Mouse (Mus musculus) forebrain, embryonic 16.5 days (tissue): ENCODE measurements around the gene Acad12. TPM values are rescaled to one million over a fixed set of nuclear protein-coding genes. Genes with fewer than 3 reads are reported as not detected.
"Not testable (repeated sequence)": the region's sequence is repeated elsewhere in the genome, so short reads cannot be mapped to it uniquely, and the experiment has no call there.

Experiments used
- ATAC-seq: fragments of 200-750 bp; cut with Nextera tagmentation; 2 replicates; pipeline ENCODE4 v1.8.0; 2017; ENCODE audit warnings: mild to moderate bottlenecking, moderate library complexity
- H3K27ac ChIP-seq: fragments of 300-500 bp; sonication (generic); 2 replicates; pipeline ENCODE4 v1.5.1; 2014; ENCODE audit warnings: low read length, control low read depth
- H3K27me3 ChIP-seq: fragments of 300-500 bp; sonication (generic); replicated peaks from 2 replicates; pipeline ENCODE4 v1.6.1; 2014; ENCODE audit warnings: low read length; ENCODE audit not compliant: control insufficient read depth, insufficient read depth
- H3K36me3 ChIP-seq: fragments of 300-500 bp; sonication (generic); 2 replicates; pipeline ENCODE4 v1.6.1; 2014; ENCODE audit not compliant: control insufficient read depth, insufficient read depth
- H3K4me1 ChIP-seq: fragments of 300-500 bp; sonication (generic); replicated peaks from 2 replicates; pipeline ENCODE4 v1.6.1; 2014; ENCODE audit warnings: low read length; ENCODE audit not compliant: control insufficient read depth, insufficient read depth
- H3K4me2 ChIP-seq: fragments of 300-500 bp; sonication (generic); 2 replicates; pipeline ENCODE4 v1.6.1; 2014; ENCODE audit warnings: mild to moderate bottlenecking, low read length, control low read depth
- H3K4me3 ChIP-seq: fragments of 300-500 bp; sonication (generic); replicated peaks from 2 replicates; pipeline ENCODE4 v1.5.1; 2014; ENCODE audit warnings: mild to moderate bottlenecking, low read length, control low read depth
- H3K9ac ChIP-seq: fragments of 300-500 bp; sonication (generic); replicated peaks from 2 replicates; pipeline ENCODE4 v1.6.1; 2014; ENCODE audit warnings: low read depth, low read length, control low read depth
- H3K9me3 ChIP-seq: fragments of 300-500 bp; sonication (generic); 2 replicates; pipeline ENCODE4 v1.6.1; 2016; ENCODE audit warnings: low read length; ENCODE audit not compliant: control insufficient read depth
- WGBS: fragments of 180-500 bp; shearing (Covaris S2); extraction: QIAGEN DNeasy Blood & Tissue Kit; methylation state at CpG from one replicate; pipeline ENCODE4 v1.1.7; 2014; 5-methylcytosine and 5-hydroxymethylcytosine counted together
- polyA plus RNA-seq: library from polyadenylated mRNA; unstranded; fragments of >200 nt; fragmentation: Nextera tagmentation; extraction: Ambion mirVana; gene quantifications from 2 replicates; pipeline ENCODE4 v1.2.1, GENCODE M21; 2015

The Acad12 gene
- polyA plus RNA-seq, 1 experiment from 2014 or later = 1.2 TPM

DNA sequence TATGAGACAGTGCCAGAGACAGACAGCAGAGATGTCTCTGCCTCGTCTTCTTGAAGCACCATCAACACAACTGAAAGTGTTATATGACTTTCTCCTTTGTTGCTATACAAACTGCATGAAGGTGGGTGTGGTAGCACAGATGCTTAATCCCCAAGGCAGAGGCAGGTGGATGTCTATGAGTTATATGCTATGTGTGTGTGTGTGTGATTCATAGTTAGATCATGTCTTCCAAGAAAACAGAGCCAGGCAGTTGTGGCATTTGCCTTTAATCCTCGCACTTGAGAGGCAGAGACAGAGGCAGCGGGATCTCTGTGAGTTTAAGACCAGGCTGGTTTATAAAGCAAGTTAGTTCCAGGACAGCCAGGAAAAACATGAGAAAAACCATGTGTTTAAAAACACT, 4.5 kb upstream of the Acad12 start:
- Histone ChIP-seq H3K27ac (no peak overlapping the region), H3K4me2 (no peak overlapping the region), H3K9ac (no peak overlapping the region), H3K27me3 (no peaks in the 10 kb centered on the region), H3K4me3 (no peak overlapping the region), H3K4me1 (peaks cover 10% of the 10 kb centered on the region), H3K36me3 (no peaks in the 10 kb centered on the region), H3K9me3 (no peaks in the 10 kb centered on the region)
- no peak for ATAC-seq
- WGBS = 89% methylated on average over 3 of the region's 3 CpGs

DNA sequence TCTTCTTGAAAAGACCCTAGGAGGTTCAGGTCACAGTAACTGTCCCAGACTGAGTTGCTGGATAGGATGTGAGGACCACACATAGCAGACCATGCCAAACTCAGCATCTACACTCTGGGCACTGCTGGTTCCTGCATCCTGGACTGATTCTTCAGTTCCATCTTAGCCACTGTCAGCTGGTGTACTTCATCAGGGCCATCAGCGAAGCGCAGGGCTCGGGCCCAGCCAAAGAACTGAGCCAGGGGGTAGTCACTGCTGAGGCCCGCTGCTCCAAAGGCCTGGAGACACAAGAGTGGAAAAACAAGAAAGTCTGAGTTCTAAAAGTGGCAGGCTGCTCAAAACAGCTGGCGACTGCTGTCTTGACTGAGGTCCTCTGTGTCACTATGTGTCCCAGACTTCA, 2.4 kb upstream of the Acad12 start:
- Histone ChIP-seq H3K9ac (no peak overlapping the region), H3K9me3 (no peaks in the 10 kb centered on the region), H3K4me1 (peaks cover 10% of the 10 kb centered on the region), H3K27ac (no peak overlapping the region), H3K4me2 (no peak overlapping the region), H3K36me3 (no peaks in the 10 kb centered on the region), H3K27me3 (no peaks in the 10 kb centered on the region), H3K4me3 (no peak overlapping the region)
- no peak for ATAC-seq
- 90% methylated on average over 5 of the region's 5 CpGs for WGBS

DNA sequence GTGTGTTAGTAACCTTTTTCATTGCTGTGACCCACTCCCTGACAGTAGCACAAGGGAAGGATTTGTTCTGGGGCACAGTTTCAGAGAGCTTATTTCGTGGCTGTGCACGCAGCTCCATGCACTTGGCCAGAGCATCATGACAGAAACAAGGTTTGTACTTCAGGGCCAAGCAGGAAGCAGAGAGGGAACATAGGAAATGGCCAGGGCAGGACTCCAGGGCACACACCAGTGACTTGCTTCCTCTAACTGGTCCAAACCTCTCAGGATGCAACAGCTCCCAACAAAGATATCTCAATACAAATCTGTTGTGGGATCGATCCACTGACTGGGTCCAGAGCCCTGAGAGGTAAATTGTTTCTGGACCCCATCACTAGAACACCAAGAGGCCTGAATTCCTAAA, 3.8 kb downstream of the Acad12 start:
- 79% methylated on average over 3 of the region's 3 CpGs for WGBS
- not testable (repeated sequence) for H3K4me2 ChIP-seq, H3K27ac ChIP-seq

DNA sequence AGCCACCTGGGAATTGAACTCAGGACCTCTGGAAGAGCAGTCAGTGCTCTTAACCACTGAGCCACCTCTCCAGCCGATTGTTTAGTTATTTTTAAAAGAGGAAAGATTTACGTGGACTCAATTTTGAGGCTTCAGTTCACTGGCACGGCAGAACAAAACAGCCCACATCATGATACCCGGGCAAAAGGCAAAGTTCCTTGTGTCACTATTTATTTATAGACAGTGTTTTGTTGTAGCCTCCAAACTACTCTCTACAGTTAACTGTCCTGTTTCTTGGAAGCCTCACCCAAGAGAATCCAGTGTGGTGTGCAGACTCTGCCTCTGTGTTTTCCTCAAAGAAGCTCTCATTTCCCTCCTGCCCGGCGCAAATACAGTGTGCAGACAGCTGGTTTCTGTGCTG, 6.7 kb downstream of the Acad12 start:
- no peak for ATAC-seq
- Histone ChIP-seq H3K4me3 (no peak overlapping the region), H3K27ac (no peak overlapping the region), H3K9me3 (no peaks in the 10 kb centered on the region), H3K4me1 (no peaks in the 10 kb centered on the region), H3K36me3 (no peaks in the 10 kb centered on the region), H3K27me3 (no peaks in the 10 kb centered on the region), H3K9ac (no peak overlapping the region), H3K4me2 (no peak overlapping the region)
- 77% methylated on average over 6 of the region's 6 CpGs for WGBS

More for the DNA sequence above, 3.8 kb downstream of the Acad12 start:
- ATAC-seq, H3K36me3 ChIP-seq, H3K4me1 ChIP-seq, H3K27me3 ChIP-seq, H3K9me3 ChIP-seq, H3K4me3 ChIP-seq, H3K9ac ChIP-seq: not testable (repeated sequence)

DNA sequence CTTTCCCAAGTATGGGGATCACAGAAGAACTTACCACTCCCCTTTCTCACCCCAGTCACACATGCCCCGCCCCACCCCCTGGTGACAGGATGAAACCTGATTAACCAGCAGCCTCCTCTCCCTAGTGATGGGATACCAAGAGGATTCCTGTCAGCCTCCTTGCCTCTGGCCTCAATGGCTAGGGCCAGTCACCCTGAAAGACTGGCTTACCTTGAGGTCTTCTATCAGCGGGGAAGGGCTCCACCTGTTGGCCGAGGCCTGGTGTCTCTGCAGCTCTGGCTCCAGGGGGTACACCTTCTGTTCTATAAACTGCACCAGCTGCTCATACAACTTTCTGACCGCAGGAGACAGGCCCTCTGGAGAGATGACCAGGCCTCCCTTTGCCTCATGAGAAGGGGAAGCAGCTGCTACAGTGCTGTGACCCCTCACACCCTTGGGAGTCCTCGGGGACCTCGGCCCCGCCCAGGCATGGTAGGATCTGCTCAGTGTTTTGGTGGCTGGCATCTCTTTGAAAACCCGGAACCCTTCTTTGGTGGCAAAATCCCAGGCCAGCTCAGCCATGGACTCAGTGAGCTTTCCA, 9.1 kb downstream of the Acad12 start:
- not testable (repeated sequence) for ATAC-seq, H3K36me3 ChIP-seq, H3K27ac ChIP-seq, H3K4me2 ChIP-seq, H3K9me3 ChIP-seq, H3K9ac ChIP-seq, H3K27me3 ChIP-seq, H3K4me1 ChIP-seq, H3K4me3 ChIP-seq
- 50% methylated on average over 7 of the region's 8 CpGs for WGBS

DNA sequence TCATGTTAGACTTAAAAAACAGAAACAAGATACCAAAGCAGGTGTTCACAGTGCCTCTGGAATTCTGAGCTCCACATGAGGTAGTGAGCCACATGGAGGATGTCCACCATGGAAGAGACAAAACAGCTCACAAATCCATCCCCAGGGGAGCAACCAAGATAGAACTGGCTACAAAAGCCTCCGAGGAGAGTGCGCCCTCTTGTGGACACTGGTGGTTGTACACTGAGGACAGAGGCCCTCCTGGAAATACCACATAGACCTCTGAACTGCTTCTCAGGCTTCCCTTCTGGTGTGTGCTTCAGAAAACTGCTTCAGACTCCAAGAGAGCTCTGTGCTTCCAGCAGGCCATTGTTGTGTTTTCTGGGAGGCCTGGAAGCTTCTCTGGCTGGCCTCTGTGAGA, 12.6 kb downstream of the Acad12 start:
- no peak overlapping the region for H3K4me3 ChIP-seq
- H3K27me3 ChIP-seq = no peaks in the 10 kb centered on the region
- H3K27ac ChIP-seq = no peak overlapping the region
- H3K4me2 ChIP-seq = no peak overlapping the region
- H3K9ac ChIP-seq = no peak overlapping the region
- no peaks in the 10 kb centered on the region for H3K36me3 ChIP-seq
- WGBS = 2% methylated on average over 2 of the region's 2 CpGs
- no peaks in the 10 kb centered on the region for H3K4me1 ChIP-seq
- no peak for ATAC-seq
- no peaks in the 10 kb centered on the region for H3K9me3 ChIP-seq

DNA sequence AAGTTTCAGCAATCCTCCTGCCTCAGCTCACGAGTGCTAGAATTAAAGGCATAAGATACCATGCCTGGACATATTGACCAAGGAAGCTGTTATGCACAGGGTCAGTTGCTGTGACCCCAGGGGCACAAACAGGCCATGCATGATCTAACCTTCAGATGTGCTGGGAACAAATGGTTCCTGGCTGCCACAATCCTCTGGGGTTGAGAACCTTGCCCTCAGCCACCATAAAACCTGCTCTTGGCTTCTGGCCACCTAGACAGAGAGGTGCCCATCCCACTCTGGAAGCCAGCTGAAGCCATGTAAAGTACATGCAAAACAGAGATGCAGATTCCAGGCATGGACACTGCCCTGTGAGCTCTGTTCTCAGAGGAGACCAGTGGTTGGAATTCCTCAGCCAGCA, 14.9 kb downstream of the Acad12 start:
- not testable (repeated sequence) for H3K4me1 ChIP-seq, ATAC-seq, H3K9me3 ChIP-seq, H3K4me3 ChIP-seq, H3K27ac ChIP-seq, H3K27me3 ChIP-seq, H3K36me3 ChIP-seq, H3K9ac ChIP-seq, H3K4me2 ChIP-seq
- WGBS = 86% methylated on average over 1 of the region's 1 CpGs

DNA sequence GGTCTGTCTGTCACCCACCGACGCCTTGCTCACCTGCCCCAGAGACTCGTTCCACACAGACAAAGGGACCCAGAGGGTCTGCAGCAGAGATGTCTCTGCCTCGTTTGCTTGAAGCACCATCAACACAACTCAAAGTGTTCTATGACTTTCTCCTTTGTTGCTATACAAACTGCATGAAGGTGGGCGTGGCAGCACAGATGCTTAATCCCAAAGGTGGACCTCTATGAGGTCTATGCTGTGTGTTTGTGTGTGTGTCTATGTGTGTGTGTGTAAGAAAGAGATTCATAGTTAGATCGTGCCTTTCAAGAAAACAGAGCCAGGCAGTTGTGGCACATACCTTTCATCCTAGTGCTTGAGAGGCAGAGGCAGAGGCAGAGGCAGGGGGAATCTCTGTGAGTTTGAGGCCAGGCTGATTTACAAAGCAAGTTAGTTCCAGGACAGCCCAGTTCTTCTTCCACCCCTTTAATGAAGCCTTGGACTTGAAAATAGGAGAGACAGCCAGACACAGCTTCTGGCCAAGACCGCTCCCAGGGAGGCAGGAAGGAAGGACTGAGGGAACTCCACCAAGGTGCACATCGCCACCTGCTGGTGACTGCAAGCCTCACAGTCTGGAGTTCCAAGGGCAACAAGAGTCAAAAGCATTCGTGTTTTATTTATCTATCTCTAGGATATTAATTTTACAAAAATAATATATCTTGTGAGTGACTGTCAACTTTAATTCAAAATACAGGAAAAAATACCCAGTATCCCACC, 17.0 kb downstream of the Acad12 start:
- Histone ChIP-seq H3K9ac (no peak overlapping the region), H3K4me1 (no peaks in the 10 kb centered on the region), H3K27ac (no peak overlapping the region), H3K27me3 (no peaks in the 10 kb centered on the region), H3K4me2 (no peak overlapping the region), H3K9me3 (no peaks in the 10 kb centered on the region), H3K4me3 (no peak overlapping the region), H3K36me3 (no peaks in the 10 kb centered on the region)
- WGBS = 32% methylated on average over 9 of the region's 9 CpGs
- ATAC-seq = peak; percentile 66; the same call in 1 of the 2 replicates

DNA sequence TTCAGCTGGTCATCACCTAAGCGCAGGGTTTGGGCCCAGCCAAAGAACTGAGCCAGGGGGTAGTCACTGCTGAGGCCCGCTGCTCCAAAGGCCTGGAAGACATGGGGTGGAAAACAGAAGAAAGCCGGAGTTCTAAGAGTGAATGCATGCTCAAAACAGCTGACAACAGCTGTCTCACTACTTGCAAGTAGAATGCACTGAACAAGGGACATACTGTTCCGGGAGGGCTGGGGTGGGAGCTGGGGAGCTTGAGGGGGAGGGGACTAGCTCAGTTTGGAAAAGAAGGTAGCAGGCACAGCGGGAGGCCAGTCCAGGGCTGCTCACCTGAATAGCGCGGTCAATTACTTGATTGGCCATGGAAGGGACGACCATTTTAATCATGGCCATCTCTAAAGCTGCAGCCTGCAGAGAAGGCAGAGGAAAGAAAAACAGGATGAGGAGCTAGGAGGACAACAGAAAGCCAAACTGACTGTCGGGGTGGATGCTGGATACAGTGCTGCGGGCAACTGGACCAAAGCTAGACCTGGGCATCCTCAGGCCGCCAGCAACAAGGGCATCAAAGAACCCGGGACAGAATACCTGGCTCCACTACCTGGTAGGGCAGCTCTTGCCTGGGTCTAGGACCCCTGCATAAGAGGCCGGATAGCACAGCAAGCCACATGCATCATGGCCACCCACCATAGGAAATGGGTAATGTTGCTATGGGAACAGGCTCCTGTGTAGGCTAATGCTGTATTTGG, 19.7 kb downstream of the Acad12 start:
- 57% methylated on average over 13 of the region's 13 CpGs for WGBS

More for the DNA sequence above, 19.7 kb downstream of the Acad12 start:
- Histone ChIP-seq H3K4me3 (no peak overlapping the region), H3K27me3 (no peaks in the 10 kb centered on the region), H3K27ac (no peak overlapping the region), H3K9me3 (no peaks in the 10 kb centered on the region), H3K4me1 (peaks cover 3% of the 10 kb centered on the region), H3K9ac (no peak overlapping the region), H3K4me2 (no peak overlapping the region), H3K36me3 (no peaks in the 10 kb centered on the region)
- ATAC-seq = no peak
